Mouse (Mus musculus) c-Kit-positive CD71-positive TER-119-positive erythroid progenitor cells, embryonic 14.5 days (primary cell): ENCODE data around the gene Gm20738.
"Not testable (repeated sequence)": the region's sequence is repeated elsewhere in the genome, so short reads cannot be mapped to it uniquely, and the experiment has no call there.

Experiments
- DNase-seq: peaks from one replicate; pipeline ENCODE4 v3.0.0-alpha.2; 2013; ENCODE audit warnings: low spot score

The Gm20738 gene

GRCm38 (mm10) chrY:37957511-37957910 lies at the start of gene Gm20738:
Gm20738 (plus strand) TSS chrY:37957811.
- DNase-seq: not testable (repeated sequence)
